Mouse (Mus musculus) bone marrow macrophage, adult 2 months (primary cell): ENCODE results near the gene Jam3.

ENCODE experiments used
- CTCF ChIP-seq: IDR thresholded peaks from 2 replicates; pipeline ENCODE4 v1.5.1; 2012; ENCODE audit warnings: low read depth, mild to moderate bottlenecking, low read length, moderate library complexity
- POLR2A ChIP-seq: IDR thresholded peaks from 2 replicates; pipeline ENCODE4 v1.6.1; 2012; ENCODE audit warnings: mild to moderate bottlenecking, low read depth, low read length, borderline replicate concordance

GRCm38 (mm10) chr9:27049492-27049891 is 105.7 kb downstream of the Jam3 start:
- TF ChIP-seq POLR2A: no peak
- no peak for TF ChIP-seq CTCF
